Mouse (Mus musculus) CD8-positive naive resting alpha-beta T cell, adult 57 days (primary cell): ENCODE results near the gene Mdm1. TPM values are rescaled to one million over a fixed set of nuclear protein-coding genes. Genes with fewer than 3 reads are reported as not detected.

ENCODE experiments used
- total RNA-seq: library from RNA; stranded (reverse); gene quantifications from one replicate; pipeline ENCODE4 v1.2.4, GENCODE M21; 2023

Mdm1 gene
- 7.3 TPM for total RNA-seq

DNA sequence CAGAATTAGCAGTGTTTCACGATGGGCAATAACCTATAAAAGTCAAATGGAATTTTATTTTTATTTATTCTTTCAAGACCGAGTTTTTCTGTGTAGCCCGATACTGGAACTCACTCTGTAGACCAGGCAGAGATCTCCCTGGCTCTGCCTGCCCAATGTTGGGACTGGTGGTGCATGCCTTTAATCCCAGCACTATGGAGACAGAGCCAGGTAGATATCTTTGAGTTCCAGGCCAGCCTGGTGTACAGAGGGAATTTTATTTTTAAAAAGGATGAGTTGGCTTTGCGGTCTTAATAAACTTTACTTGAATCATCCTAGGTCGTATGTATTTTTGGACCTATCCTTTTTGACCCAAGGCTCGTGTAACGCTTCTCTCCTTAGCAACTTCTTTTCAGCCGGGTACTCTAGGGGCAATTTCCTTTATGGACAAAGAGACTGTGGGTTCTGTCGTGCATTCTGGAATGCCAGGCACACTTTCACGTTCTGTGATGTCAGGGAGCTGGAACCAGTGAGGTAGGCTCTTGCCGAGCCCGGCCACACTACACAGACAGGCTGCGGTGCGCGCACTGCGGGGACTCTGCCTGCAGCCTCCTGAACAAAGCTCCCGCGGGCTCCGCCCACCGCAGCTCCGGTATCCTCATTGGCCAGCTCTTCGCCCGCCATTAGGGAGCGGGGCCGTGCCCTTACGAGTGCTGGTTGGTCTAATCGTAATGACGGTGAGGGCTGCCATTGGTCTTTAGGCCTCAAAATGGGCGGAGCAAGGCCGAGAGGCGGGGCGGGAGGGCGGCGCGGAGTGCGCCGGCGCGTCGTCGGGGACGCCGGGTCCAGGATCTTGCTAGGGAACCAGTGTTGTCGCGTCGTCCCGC, at the start of gene Mdm1:
Gene Mdm1 (plus strand): TSS at position 794 of the 866 bp plus-strand sequence.

GRCm38 (mm10) chr10:118204642-118205041, 63.0 kb downstream of the Mdm1 start, which contains the start of gene Il22:
Gene Il22 (plus strand): TSS chr10:118204942.

Other genes starting within 250 kb of the Mdm1 start
- gene Il22, start 63.1 kb downstream of the Mdm1 start, total RNA-seq = not detected
- 1.1 TPM for gene Gm32717, start 99.0 kb downstream of the Mdm1 start, total RNA-seq
- gene Gm32802, start 116.9 kb downstream of the Mdm1 start, total RNA-seq = 1.1 TPM
- gene Iltifb, start 153.2 kb downstream of the Mdm1 start, total RNA-seq = not detected
- gene Gm9040, start 185.2 kb downstream of the Mdm1 start, total RNA-seq = not detected
- not detected for gene Gm9044, start 190.6 kb downstream of the Mdm1 start, total RNA-seq
- not detected for gene Gm9045, start 196.0 kb downstream of the Mdm1 start, total RNA-seq
- not detected for gene Gm9046, start 201.4 kb downstream of the Mdm1 start, total RNA-seq
- gene Gm9048, start 206.9 kb downstream of the Mdm1 start, total RNA-seq = not detected
- not detected for gene Gm9049, start 212.3 kb downstream of the Mdm1 start, total RNA-seq